Mouse (Mus musculus): ENCODE measurements around the gene Bcs1l.

Gene Bcs1l

DNA sequence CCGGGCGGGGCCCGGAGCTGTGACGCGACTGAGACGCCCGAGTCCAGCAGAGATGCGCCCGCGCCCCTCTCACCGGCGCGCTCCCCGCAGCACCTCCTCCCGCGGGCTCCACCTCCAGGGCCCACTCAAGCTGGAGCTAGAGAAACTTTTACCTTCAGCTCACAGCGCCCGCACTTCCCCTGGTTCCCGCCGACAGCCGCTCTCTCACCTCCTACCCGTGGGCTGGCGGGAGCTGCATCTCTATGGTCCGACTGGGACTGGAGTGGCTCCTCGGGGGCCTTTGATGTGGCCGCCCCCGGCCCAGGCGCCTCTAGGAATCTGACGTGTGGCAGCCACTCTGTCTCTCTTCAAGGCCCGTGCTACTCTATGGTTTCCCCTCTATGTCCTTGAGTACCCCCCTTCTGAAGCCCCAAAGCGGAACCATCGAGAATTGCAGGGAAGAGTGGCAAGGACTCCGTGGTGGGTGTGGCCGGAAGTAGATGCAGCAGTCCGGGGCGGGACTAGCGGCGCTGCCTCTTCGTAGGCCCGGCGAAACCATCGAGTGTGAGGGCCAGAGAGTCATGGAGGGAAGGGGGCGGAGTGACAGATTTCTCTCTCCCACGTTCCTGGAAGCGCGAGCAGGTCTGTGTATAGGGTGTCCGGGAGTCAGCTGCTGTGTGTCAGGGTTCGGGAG lies at the start of gene Bcs1l, which contains the start of gene Zfp142:
Gene Bcs1l, plus strand, starts transcription at position 517 of the 673 bp plus-strand sequence.
Gene Zfp142, minus strand, starts transcription at position 474 of the 673 bp plus-strand sequence.
- DNase-seq (ENCODE audit: low read depth), result peak; percentile 97

DNA sequence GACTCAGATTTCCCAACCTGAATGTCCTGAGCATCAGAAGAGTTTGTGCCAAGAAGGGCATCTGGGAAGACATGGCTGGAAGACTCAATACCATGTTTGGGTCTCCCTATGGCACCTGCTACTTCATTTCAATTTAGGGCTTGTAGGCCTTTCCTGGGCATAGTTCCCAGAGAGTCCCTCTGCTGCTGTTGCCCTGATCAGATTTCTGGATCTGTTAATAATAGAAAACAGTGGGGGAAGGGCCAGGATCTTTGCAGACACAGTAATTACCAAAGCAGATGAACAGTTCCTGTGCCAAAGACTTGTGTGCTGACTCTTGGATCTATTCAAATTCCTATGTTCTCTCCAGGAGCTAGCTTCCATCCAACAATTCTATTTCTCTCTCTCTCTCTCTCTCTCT lies 49.4 kb upstream of the Bcs1l start:
- DNase-seq (ENCODE audit: low read depth), result no peak

DNA sequence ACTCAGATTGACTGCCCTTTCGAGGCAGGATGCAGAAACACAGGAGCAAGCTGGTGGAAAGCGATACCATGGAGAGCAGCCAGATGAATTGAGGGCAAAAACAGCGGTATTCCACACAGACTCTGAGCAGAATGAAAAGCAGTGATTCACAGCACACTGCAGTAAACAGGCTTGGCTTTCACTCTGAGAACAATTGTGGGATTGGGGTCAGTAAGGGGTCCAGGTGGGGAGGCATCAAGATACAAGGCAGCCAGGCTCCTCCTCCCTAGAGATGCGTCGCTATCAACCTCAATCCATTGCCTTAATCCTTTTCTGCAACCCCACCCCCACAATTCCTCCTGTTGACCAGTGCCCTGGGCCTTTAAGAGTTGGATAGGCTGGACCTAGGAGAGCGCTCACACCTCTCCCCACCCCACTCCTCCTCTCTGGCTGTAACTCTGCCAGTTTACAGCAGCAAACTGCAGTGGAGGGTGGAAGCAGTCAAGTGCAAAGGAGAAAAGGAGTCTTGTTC lies 45.6 kb upstream of the Bcs1l start, which contains the start of gene Plcd4:
Gene Plcd4, plus strand, starts transcription at position 438 of the 511 bp plus-strand sequence.
- no peak for DNase-seq (ENCODE audit: low read depth)

DNA sequence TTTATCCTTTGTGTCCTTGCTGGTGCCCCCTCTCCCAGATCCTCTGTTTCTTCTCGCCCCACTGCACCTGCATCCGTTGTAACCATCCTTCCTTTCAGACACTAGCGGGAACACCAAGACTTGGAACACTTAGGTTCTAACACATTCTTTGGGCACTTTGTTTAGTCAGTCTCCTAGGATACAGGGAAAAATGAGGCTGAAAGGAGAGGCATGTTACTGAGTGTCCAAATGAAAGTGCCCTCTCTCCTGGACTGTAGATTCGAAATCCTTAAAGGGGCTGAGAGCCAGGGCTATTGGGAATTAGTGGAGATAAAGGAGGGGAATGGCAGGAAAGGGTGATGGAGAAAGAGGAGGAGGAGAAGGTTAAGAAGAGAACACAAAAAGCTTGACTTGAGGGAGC lies 43.9 kb upstream of the Bcs1l start, which contains the start of gene Usp37:
Gene Usp37, minus strand, starts transcription at position 101 of the 400 bp plus-strand sequence.
- no peak for DNase-seq (ENCODE audit: low read depth)

DNA sequence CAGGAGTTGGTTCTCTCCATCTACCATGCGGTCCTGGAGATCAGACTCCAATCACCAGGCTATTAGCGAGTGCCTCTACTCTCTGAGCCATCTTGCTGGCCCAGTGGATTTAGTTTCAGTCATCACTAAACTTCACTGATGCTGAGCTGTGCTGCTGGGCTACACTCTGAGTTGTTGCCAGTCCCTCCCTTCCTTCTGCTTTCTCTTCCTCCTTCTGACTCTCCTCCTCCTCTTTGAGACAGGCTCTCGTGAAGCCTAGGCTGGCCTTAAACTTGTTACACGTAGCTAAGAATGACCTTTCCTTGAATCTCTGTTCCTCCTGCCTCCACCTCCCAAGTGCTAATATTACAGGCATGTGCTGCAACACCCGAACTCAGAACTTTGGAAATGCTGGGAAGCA lies 29.0 kb upstream of the Bcs1l start:
- no peak for DNase-seq (ENCODE audit: low read depth)

DNA sequence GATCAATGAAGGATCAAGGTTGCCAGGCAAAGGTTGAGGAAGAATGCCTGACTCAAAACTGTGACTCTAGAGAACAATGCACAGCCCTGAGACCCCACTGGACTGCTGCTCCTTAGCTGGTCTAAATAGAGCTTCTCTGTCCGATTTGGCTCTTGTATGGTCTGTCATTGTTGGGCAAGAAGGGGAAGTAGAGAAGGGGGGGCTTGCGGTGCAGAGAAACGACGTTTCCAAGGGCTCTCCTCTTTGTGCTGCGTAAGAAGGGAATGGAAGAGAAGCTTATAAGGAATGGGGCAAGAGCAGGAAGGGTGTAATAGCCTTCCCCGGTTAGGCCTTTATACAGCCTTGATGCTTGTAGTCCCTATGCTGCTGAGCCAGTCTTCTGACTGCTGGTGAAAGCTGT lies 22.3 kb upstream of the Bcs1l start:
- no peak for DNase-seq (ENCODE audit: low read depth)

DNA sequence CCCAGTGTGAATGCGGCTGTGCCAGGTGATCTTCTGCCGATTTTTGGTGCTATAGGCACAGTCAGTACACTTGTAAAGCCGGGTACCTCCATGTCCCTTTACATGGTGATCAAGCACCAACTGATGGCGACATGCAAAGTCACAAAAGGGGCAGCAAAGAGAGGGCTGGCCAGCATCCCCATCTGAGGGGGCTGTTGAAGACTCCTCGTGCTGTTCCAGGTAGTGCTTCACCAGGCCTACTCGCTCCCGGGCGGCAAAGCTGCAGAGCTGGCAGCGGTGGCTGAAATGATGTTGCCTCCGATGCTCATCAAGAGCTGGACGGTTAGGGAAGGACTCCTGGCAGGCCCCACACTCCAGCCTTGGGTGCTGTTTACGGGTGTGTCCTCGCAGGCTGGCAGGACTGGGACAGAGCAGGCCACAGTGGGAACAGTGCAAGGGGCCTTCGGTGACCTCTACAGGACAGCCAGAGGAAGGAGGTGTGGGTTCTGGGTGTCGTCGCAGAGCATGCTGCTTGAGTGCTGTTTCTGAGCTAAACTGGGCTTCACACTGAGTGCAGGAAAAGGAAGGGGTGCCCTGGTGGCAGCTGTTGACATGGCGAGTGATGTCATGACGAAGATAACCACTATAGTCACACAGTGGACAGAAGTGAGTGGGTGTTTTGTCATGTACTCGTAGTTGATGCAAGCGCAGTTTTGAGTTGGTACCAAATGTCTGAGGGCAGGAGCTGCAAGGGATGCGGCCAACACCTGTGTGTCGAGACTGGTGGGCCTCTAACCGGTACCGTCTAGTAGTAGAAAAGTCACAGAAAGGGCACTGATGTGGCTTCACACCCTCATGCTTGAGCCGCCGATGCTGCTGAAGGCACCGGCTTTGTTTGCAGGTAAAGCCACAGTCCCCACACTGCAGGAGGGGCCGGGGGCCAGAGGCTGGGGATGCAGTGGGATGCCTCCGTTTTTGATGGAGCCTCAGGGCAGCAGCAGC lies 18.1 kb upstream of the Bcs1l start:
- DNase-seq (ENCODE audit: low read depth), result no peak

DNA sequence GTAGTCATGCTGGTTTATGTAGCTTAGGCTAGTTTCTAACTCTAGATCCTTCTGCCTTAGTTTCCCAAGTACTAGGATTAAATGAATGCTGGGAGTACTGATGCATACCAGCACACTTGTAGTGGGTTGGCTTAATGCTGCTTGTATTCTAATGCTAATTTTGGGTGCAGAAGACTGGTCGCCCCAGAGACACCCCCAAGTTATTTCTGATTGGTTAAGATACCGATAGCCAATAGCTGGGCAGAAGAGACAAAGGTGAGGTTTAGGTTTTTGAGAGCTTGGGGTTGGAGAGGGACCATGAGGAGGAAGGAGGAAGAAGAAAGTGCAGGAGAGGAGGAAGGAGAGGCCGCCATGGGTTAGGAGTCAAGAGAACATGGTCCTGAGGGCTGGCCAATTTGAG lies 5.5 kb upstream of the Bcs1l start:
- DNase-seq (ENCODE audit: low read depth), result no peak

DNA sequence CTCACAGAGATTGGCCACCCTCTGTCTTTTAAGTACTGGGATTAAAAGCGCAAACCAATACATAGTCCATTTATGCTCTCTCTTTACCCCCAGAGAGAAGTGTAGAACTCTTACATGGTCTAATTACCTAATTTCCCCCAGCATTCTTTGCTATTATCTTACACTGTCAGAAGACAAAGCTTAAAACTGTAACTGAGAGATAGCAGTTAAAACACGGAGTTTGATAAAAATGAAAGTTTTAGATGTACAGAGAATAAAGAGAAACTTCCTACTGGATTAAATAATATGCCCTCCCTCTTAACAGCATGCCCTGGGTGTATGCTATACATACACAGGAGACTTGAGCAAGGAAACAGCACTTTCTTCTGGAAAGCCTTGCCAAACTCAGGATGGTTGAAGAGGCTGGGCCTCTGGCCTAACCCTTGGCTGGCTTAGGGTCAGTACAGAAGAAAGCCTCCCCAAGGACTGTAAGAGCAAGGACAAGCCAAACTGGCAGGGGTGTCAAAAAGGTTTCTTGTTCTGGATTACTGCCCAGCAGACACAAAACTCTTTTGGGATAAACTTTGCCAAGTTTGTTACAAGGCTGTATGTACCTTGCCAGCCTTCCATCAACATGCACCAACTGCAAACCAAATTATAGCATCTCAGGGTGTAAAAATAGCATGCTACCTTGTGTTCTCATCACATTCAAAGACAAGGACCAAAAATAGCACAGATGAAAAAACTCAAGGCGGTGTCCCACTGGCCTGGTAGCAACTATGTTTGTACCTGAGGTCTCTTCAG lies 3.3 kb upstream of the Bcs1l start:
- no peak for DNase-seq (ENCODE audit: low read depth)

DNA sequence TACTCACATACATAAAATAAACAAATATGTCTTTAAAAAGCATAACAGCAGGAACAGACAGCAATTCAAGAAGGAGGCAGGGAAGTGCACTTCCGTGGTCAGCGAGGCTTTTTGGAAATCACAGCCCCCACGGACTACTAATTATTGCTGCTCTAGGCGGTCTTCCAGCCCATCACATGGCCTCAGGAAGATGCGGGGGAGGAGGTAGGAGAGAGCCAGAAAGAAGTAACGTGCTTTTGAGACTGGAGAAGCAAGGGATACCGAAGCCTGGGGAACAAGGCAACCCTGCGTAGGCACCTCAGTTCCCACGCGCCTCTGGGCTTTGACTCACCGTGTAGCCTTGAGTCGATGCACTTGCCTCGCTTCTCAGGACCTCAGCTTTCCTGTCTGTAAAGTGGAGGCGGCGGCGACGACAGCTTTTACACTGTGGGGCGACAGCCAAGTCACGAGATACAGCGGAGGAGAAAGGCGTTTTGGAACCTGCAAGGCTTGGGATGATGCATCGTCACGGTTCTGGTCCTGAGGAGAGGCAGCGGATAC lies 786 bp upstream of the Bcs1l start:
- DNase-seq (ENCODE audit: low read depth), result no peak

DNA sequence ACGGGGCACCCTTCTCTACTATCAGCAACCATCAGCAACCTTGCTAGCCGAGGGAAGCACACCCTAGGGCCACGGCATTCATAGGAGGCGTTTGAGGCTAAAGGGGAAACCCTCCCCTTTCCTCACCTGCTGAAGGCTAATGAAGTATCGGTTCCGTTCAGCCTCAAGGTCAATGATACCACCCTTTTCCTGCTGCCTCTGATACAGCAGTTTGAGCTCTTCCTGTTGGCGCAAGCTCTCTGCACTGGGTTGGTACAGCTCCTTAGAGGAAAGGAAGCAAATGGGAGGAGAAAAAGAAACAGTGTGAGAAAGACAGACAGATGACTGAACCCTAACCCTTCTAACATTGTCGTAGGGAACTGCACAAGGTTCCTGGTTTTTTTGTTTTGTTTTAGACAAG lies 6.3 kb downstream of the Bcs1l start:
- no peak for DNase-seq (ENCODE audit: low read depth)

DNA sequence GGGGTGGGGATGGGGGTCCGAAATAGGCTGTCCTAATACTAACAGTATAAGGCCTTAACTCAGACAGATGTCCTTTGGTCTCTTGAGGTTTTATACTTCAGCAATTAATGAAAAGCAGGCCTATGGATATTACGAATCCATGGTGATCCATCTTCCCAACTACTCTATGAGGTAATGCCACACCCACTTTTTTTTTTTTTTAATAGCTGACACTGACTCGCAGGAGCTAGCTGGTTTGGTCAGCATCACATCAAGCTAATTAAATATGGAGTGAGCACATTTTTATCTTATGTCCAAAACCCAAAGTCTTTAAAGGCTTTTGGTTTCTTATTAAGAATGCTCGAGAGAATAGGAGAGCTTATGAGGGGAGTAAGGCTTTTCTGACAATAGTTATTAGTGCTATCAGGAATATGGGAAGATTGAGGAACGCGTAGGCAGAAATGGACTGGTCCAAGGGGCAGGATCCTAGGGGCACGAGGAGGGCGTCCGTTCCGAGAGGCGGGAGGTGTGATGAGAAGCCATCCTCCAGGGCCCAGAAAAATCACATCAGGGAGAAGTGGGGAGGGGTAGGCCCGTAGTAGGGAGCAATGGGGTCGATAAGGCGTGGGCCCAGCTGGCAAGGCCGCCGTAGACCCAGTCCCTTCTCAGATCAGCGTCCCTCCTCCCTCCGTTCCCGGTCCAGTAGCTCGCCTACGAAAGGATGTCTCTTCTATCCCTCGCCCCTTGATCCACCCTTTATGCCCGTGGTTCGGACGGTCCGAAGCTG lies 12.6 kb downstream of the Bcs1l start:
- DNase-seq (ENCODE audit: low read depth), result no peak

DNA sequence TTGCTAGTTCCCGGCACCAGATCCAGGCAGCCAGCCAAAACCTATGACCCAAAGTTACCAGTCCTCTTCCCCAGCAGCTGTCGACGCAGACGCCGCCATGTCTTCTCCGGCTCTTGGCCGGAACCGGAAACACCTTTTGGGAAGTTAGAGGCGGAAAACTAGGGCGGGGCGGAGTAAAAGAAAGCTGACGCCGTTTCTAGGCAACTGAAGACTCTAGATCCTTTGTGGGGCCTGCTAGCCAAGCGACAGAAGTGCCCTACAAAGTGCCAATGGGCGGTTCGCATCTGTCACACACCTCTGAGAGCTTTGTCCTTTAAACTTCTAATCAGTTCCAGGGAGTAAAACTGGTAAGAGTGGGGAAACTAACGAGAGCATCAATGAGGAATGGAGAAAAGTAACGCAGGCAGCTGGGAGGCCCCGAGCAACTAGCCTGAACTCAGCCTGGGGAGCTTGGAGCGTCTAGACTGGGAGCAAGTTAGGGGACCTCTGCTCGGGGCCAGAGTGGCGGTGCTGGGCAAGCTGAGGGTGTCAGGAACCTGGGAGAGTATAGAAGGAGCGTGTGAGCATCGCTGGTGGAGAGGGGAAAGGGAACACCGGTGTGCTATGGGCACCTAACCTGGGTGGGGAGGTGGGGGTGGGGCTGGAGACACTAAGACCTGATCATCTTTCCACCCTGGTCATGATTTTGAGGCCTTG lies 13.3 kb downstream of the Bcs1l start, which contains the start of the genes Rnf25 and Stk36:
Gene Rnf25, minus strand, starts transcription at position 131 of the 696 bp plus-strand sequence.
Gene Stk36, plus strand, starts transcription at position 179 of the 696 bp plus-strand sequence.
- peak; percentile 88 for DNase-seq (ENCODE audit: low read depth)

DNA sequence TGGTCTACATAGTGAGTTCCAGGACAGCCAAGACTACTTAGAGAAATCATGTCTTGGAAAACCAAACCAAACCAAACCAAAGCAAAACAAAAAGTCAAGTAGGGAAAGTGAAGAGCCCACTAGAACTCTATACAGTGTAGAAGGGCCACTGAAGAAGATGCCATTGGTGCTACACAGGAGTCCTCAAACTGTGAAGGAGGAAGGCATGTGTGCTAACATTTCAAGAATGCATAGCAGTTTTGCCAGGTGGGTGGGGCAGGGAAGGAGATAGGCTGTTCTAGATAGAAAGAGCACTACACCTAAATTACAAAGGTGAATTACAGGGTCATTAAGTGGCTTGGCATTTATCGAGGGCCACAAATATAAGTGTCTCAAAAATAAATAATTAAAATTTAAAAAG lies 36.1 kb downstream of the Bcs1l start:
- DNase-seq (ENCODE audit: low read depth), result no peak

DNA sequence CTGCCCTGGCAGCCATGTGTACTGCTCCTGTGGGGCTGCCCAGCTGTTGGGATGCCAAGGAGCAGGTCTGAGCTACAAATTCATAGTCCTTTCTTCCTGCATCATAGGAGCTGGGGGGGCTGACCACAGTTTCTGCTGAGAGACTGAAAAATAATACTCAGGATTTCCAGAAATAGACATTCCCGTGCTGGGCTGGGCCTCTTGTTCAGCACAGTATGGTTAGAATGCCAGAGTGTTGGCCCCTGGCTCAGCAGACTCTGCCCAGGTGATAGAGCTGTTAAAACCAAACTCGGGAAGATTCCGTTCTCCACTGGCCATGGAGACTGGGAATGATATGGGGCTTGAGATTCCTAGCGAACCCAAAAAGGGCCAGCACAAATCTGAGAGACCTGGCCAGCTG lies 38.0 kb downstream of the Bcs1l start:
- DNase-seq (ENCODE audit: low read depth), result no peak

DNA sequence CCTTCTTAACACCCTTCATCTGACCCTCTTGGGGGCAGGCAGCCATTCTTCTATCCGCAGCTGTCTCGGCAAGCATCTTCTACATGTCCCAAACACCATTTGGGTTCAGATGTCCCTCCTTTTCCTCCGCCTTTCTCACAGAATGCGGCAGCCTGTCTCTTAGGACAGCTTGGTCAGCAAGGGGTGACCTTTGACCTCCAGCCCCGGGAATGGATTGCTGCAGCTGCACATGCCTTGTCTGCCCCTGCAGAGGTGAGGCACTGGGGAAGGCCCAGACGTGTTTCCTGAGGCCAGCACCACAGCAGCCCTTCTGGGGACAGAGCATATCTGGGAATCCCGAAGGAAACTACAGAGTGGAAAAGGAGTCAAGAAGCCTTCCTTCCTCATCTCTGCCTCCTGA lies 39.9 kb downstream of the Bcs1l start:
- no peak for DNase-seq (ENCODE audit: low read depth)

DNA sequence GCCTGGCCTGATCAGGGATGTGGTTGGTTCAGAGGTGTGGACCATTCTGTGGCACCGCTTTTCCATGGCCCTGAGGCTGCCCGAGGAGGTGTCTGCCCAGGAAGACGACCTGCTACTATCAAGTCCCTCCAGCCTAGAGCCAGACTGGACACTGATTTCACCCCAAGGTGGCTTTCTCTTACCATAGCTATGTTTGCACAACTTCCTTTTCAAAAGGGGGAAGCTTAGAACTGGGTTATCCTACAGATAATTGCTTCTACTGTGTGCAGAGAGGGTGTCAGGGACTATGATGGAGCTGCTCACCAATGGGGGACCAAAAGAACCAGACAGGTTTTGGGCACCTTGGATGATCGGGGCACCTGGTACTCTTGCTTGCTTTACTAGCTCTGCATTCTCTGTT lies 44.6 kb downstream of the Bcs1l start:
- no peak for DNase-seq (ENCODE audit: low read depth)
